Mouse (Mus musculus): ENCODE measurements around the gene Ddx60.

GRCm38 (mm10) chr8:61985703-61986475 is 58.0 kb downstream of the Ddx60 start:
- TF ChIP-seq CTCF (IDR thresholded peaks at IDR 0.05; ENCODE audit: extremely low read depth, insufficient read depth, insufficient read length, insufficient replicate concordance) (no peak), POLR2A (IDR thresholded peaks at IDR 0.05; ENCODE audit: low read depth, low read length) (no peak)

Measured in spleen, adult 2 months (tissue).